Mouse (Mus musculus) adrenal gland, adult 18-20 months (tissue): ENCODE data around the gene Irf2. TPM values are rescaled to one million over a fixed set of nuclear protein-coding genes. Genes with fewer than 3 reads are reported as not detected.

ENCODE experiments used
- DNase-seq, 2 experiments: peaks; one replicate each; pipeline ENCODE4 v3.0.0; 2021 to 2022; ENCODE audit warnings: low spot score in 2 of 2
- long read RNA-seq, 2 experiments: library from polyadenylated mRNA; stranded (forward); transcript quantifications; one replicate each; pipeline ENCODE4 v2.0.0; 2021
- total RNA-seq, 2 experiments: library from RNA; stranded (reverse); gene quantifications; 1 replicate in 1 of 2; 2 replicates in 1 of 2; pipeline ENCODE4 v1.2.3; 2021

Irf2 gene
- 10 to 100 TPM; 46.8 to 54.1 TPM for total RNA-seq
- long read RNA-seq, experiment 1, partial matches to known transcripts = 2 of 8 reads
- long read RNA-seq, experiment 1, other reads (novel, unspliced or antisense) = 2 of 8 reads
- long read RNA-seq, experiment 2, partial matches to known transcripts = 4 of 5 reads
- long read RNA-seq, experiment 2, other reads (novel, unspliced or antisense) = 0 of 5 reads

DNA sequence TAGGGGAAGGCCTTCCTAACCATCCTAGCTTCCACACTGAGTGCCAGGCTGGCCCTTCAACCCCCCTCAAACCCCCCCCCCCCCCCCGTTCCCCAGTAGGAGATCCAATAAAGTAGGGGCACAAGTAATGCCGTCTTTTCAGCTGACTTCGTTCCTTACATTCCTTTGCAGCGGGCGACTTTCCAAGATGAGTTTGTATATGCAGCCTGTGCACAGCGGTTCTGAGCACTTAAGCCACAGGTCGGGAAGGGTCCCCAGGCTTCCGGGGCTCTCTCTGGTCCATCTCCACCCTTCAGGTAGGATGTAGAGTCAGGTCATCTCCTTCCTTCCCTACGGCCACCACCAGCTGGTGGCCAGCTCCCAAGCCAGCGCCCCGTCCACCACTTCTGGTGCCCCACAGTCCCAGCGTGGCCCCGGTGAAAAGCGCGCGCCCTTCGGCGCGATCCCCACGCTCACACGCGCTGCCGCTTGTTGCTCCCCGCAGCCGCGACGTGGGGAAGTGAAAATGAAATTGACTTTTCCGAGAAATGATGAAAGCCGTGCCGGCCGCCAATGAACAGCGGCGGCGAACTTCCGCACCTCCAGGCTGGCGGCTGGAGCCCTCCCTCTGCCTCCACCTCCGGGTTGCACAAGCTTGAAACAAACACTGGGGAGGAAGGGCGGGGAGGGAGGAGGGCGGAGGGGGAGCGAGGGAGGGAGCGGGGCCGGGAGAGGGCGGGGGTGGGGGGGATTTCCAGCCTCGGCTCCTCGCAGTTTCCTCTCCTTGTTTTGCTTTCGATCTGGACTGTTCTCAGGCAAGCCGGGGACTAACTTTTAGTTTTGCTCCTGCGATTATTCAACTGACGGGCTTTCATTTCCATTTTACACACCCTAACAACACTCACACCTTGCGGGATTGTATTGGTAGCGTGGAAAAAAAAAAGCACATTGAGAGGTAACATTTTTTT lies at the start of gene Irf2:
TSS of gene Irf2 (plus strand) at position 730 of the 947 bp plus-strand sequence.
- peak; percentile 81 to 86 for DNase-seq

DNA sequence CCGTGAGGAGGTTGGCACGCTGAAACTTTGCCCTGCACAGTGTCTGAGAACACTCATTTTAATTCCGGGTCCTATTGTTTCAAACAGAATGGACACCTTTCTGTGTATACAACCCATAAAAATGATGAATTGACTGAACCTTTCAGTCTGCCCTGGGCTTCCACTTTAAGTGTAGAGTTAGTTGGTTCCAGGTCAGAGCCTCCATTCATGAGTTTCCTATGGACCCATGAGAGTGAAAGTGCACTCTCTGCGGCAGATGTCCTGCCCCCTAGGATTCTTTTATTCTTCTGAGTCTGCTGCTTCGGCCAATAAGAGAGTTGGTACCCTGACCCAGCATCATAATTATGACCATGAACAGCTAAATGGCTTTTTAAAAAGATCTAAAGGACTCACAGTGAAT lies 49.4 kb upstream of the Irf2 start:
- DNase-seq = no peak

DNA sequence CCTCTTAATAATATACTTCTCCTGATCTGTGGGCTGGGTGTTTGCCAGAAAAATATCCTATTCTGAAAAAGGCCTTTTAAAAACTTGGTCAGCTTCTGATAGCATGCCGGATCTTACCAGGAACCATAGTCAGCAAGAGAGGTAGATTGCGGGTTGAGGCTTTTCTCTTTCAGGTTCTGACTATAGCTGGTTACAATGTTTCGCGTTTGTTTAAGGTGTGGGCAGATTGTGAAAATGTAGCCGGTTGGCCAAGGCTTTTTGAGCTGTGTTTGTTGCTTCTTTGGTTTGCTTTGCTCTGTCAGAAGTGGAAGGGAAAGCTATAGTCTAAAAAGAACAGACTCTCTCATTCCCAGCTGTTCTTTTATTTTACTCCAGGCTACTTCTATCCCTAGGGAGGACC lies 49.0 kb upstream of the Irf2 start:
- no peak for DNase-seq

DNA sequence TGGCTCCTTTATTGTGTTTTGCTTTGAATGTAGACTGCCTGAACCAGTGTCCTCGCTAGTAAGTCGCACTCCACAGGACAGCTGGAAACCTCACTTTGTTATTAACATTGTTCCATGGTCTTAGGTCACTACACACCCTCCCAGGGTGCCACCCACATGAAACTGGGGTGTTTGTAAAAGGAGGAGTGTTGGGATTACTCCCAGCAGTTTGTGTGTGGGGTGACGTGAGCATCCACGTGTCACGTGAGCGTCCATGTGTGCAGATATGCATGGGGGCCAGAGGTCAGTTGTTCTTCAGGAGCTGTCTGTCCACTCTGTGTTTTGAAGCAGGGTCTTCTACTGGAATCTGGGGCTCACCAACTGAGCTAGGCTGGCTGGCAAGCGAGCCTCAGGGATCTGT lies 48.2 kb upstream of the Irf2 start:
- no peak for DNase-seq

DNA sequence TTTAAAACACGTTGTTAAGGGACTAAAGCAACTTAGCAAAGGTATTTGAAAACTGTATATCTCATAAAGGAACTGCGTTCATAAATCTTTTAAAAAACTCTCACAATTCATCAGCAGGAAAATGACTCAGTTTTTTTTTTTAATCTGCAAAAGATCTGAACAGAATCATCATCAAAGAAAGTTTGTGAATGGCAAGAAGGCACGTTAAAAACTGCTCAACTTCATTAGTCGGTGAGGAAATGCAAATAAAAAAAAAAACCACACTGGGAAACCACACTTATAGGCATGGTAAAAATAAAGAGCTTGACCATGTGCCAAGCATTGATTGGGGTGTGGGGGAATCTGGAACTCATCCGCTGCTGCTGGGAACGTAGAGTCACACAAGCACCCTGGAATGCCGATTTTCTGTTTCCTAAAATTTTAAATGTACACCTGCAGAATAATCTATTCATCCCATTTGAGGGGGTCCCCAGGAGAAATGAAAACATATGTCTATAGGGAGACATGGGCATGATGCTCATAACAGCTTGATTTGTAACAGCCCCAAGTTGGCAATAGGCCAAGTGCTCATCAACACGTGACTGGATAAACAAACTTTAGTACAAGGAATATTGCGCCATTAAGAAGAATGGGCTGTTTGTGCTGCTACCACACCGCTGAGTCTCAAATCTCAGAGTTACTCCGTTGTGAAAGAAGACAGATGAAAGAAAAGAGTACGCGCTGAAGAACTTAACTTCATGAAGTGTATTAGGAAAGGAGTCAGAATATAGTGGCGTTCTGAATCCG lies 43.1 kb upstream of the Irf2 start:
- no peak for DNase-seq

DNA sequence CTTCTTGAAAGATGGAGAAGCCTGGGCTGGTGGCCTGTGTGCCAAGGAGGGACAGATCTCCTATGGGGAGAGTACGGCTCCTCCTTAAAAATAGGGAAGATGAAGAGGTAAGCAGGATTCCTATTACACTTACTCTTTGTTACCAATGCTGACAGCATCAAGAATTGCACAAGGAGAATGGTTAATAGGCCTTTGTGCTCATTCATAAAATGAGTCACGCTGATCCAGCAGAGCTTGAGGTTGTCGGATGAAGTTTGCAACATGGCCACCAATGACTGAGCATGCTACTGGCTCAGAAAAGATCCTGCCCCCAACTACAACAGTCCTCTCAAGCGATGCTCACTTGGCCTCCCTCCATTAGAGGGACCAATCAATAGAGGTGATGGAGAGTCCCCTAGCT lies 42.0 kb upstream of the Irf2 start:
- no peak for DNase-seq

DNA sequence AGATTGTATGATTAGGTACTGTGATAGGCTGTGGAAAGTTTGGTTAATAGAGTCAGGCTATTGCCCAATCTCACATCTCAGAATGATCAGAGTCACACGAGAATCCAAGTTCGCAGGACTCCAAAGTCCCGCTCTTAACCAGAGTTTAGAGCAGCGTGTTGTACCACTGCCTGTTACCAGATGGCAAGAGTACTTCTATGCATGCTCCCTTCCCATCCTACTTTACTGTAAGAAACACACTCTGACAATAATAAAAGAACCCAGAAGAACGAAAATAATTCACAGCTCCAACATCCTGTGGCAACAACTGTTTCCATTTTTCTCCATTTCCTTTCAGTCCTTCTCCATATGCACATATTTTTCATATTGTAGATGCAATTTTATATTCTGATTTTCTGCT lies 41.4 kb upstream of the Irf2 start:
- no peak for DNase-seq

DNA sequence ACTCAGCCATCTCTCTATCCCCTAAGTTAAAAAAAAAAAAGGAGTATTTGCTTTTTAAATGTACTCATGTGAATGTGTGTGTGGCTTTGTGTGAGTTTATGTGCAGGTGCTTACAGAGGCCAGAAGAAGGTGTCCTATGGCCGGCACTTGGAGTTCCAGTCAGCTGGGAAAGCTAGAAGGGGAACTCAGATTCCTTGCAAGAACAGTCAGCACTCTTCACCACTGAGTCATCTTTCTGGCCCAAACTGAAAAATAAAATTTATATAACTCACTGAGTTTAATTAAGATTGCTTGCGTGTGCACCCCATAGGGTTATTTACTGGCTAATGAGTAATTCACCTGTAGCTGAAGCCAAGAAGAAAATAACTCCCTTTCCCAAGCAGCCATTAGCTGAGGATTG lies 34.4 kb upstream of the Irf2 start:
- DNase-seq = no peak

DNA sequence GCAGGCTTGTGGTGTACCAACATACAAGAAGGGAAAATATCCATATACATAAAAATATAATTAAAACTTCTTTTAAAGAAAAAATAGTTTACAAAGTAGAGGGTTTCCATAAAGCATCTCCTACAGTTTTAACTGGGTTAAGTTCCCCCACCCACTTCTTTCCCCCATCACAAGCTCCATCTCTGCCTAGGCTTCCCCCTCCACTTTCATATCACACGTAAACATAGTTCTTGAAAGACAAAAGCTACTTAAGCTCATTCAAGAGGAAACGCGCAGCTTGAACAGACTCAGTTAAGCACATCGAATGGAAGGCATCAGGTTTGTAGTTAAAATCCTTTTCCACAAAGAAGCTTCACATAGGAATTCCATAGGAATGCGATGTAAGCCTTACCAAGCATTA lies 32.8 kb upstream of the Irf2 start:
- no peak for DNase-seq

DNA sequence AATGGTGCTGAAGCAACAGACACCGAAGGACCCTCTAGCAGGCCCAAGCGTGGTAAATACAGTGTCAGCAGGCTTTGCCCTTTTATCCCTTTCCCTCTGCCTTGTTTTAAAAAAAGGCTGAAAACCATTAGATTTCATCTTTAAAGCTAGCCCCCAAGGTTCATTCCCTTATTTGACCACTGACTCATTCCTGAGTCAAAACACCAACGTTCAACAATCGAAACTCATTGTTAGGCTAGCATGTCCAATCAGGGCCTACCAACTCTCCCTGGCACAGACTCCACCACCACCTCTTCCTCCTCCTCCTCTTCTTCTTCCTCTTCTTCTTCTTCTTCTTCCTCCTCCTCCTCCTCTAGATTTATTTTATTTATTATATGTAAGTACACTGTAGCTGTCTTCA lies 30.2 kb upstream of the Irf2 start:
- DNase-seq = no peak

DNA sequence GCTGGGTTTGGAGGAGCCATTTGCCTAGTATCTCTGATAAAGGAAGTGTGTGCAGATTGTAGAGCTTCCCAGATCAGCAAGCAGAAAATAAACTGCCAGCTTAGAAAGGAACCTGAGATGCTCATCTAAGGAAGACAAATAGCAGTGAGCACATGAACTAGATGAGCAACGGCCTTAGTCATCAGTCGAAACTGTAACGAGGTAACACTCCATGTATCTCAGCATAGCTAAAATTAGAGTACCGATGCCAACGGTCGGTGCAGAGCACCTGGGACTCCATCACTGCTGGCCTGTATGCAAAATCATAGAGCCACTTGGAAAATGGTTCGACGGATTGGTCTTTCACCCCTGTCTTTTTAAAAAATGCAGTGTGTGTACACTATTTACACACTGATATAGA lies 29.2 kb upstream of the Irf2 start:
- DNase-seq = no peak

DNA sequence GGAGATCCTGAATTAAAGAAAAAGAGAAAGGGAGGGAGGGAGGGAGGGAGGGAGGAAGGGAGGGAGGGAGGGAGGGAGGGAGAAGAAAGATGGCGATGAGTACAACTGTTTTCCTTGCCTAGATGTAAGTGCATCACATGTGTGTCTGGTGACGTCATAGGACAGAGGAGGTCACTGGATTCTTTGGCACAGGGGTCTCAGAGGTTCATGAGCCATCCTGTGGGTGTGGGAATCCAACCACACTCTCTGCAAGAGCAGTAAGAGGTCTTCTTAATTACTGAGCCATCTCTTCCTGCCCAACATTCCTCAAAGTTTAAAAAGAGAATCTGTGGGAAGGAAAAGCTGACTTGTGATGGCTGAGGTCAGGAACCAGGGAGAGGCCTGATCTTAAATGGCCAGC lies 28.0 kb upstream of the Irf2 start:
- DNase-seq = no peak

DNA sequence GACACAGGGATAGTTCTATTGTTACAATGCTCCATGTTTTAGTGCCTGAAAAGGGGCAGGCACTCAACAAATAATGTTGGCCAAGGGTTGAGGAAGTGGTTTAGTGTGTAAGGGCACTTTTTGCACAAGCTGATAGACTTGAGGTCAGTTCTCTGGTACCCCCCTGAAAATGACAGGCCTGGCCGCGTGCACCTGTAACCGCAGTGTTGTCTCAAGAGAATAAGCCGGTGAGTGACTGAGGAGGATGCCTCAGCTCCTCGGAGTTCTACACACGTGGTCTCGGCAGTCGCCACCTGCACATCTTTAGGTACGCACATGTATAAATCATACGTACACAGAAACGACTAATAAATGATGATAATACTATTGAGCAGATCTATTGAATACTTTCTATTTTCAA lies 26.4 kb upstream of the Irf2 start:
- DNase-seq = no peak

DNA sequence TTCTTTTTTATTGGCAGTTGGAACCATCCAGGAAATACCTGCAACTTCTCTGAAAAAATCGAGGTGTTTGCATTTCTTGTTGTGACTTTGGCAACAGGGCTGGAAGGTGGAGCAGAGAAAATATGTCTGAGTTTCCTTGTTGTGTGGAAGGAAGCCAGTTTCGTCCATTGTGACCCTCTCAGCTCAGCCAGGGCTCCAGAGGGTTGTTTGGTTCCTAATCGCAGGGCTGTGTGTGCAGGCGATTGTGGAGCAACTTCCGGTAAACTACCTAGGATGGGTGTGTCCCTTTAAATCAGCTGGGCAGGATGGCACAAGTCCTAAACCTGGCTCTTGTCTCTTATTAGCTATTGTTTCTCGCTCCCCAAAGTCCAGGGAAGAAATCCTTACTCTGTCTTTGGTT lies 25.7 kb upstream of the Irf2 start:
- DNase-seq = no peak

DNA sequence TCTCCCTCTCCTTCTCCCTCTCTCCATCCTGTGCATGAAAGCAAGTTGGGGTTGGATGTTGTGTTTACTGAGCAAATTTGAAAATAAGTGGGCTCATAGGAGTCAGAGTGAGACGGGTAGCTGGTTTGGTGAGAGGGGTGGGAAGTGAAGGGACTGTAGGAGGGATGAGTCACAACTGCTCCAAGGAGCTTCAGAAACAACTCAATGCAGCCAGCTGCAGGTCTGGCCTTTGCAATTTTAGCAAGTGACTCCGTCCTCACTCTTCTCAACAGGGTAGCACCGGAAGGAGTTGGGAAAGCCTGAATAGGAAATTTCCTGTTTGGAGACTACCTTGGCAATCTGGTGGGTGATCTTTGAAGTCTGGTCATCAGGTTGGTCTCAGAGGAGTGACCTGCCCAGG lies 25.1 kb upstream of the Irf2 start:
- DNase-seq = no peak

DNA sequence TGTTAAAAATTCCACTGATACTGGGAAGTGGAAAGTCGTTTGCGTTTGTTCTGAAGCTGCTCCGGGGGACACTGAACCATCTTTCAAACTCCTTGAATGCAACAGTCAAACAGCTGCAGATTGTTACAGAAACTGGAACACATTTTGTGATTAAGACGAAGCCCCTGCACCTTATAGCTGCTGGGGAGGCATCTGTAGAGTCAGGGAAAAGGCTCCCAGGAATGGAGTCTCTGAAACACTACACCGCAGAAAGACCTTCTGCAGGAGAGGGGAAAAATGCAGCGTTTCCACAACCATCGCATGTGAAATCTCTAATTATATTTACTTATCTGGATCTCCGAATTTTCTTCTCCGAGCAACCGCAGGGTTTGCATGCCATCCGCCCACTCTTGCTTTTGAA lies 23.1 kb upstream of the Irf2 start:
- no peak for DNase-seq

DNA sequence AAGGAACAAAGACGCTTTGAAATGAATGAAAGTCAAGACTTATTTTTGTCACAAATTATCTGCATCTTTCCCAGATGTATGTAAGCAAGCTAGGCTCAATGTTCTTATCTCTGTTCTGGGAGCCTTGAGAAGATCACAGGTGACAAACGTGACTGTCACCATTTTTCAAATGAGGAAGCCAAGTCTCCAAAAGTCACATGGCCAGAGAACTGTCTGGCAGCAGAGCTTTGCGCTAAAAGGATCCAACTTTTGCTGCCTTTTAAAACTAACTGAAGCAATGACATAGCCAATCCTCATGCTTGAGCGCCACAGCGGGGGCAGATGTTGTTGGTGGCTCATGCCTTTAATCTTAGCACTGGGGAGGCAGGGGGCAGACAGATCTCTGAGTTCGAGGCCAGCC lies 22.4 kb upstream of the Irf2 start:
- no peak for DNase-seq

DNA sequence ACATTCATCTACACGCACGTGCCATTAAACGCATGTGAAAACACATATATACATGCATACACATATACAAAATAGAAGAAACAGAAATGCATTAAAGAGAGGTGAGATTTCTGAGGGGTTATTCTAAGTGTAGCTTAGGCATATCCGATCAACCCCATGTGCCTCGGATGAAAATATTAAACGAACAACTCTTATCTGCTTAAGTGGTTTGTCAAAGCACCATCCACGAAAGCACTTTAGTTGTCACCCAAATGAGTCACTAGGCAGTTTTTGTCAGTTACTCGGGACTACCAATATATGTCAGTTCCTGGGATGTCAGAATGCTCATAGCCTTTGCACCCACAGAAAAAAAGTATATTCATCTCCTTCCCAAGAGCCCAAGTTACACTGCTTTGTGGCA lies 21.2 kb upstream of the Irf2 start:
- no peak for DNase-seq

DNA sequence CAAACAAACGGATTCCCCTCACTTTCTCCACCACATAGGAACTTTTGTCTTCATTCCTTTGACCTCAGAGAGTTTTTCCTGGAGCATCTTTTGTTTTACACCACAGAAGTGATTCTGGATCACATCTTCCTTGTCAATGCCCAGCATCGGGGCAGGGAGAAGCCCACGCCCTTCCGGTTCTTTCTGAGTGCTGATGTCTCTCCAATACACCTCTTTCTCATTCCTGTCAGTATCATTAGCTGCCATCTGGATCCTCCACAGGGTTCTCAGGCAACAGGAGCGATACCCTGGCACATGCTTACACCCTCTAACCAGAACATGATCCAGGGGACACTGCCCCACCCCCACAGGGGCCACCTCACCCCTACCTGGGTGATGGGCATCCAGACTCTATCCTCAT lies 20.8 kb upstream of the Irf2 start:
- no peak for DNase-seq

DNA sequence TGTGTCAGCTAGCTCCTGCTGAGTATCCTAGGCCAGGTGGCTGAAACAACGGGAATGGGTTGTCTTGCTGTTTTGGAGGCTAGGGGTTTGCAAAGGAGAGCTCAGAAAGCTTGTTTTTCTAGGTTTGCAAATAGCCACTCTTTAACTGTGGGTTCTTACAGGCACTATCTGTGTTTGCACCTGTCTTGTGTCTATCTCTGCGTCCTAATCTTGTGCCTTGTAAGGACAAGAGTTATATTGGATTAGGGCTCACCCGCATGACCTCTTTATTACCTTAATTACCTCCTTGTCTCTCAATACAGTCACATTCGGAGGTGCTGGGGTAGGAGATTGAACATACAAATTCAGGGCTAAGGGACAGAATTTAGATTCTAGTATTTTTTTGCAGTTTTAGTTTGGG lies 18.9 kb upstream of the Irf2 start:
- no peak for DNase-seq

DNA sequence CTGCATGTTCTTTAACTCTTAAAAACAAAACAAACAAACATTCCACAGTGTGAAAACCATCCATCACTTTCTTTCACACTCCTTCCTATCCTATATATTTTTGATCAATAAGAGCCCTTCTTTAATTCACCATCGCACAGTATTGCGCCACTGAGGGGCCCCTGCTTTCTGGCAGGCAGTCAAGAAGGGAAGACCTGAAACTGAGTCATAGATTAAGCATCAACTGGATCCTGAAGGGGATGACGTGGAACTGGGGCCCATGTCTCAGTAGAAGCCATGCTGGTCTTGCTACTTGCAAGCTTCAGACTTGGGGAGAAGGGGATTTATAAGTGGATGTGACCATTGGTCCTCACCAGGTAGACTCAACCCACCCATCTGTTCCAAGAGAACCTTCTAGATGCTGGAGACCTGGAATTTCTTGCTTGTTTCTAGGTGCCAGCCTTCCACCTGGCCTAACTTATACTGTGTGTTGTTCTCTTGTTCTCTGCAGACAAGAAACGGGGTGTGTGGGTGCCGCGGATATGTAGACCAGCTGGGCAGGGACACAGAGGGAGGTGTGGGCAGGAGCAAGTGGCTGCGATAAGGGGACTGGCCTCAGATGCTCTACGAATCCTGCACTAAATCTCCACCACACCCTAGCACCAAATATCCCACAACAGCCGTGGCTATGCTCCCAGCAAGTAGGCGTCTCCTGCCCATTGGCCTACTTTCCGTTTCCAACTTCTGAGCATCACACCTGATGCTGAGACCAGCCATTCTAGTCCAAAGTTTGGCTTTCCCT lies 18.3 kb upstream of the Irf2 start:
- DNase-seq = no peak
